Mouse (Mus musculus): ENCODE results near the gene Slc25a10. TPM values are rescaled to one million over a fixed set of nuclear protein-coding genes. Genes with fewer than 3 reads are reported as not detected.

The Slc25a10 gene
- polyA plus RNA-seq (2015; fragmentation: Nextera tagmentation; extraction: Ambion mirVana): 96.7 and 99.7 TPM in 2 replicates

DNA sequence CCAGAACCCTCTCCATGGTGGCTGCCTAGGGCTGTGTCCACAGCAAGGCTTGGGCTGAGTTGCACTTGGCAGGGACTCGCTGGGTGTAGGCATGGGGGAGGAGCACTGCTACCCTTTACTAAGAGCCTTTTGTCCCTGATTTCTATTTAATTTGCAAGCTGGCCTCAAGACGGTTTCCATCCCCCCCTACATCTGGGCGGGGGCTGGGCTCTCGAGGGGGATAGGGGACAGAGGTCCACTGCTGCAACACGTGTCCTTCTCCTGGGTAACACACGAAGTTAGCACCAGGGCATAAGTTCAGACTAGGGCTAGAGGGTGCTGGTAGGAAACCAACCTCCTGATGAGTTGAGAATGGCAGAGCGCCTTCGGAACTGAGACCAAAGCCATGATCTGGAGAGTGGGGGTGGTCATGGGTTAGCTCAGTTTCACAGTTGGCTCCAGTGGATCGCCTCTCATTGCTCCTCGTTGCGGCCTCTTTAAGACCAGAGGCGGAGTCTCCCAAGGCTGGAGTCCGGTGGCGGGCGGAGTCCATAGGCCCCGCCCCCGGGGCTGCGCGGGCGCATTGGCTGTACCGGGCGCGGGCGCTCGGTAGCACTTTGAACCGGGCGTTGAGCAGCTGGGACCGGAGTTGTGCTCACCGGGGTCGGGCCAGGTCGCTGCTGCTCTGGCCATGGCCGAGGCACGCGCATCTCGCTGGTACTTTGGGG lies at the start of gene Slc25a10:
Gene Slc25a10 (plus strand): TSS at position 524 of the 707 bp plus-strand sequence.
- H3K36me3 ChIP-seq (replicated peaks; ENCODE audit: insufficient read depth, low read length): peaks cover 30% of the 10 kb centered on the region
- under 1% methylated on average over 34 of the region's 35 CpGs for WGBS (ENCODE audit: insufficient replicate concordance)
- H3K9me3 ChIP-seq (ENCODE audit: low read length): no peaks in the 10 kb centered on the region
- H3K27ac ChIP-seq (ENCODE audit: low read depth): peak within 1 kb of the TSS; percentile 88
- peak within 1 kb of the TSS; percentile 71 for H3K4me3 ChIP-seq (ENCODE audit: low read depth, low read length)
- ATAC-seq (peak; percentile 79), DNase-seq (peak; percentile 92)
- H3K27me3 ChIP-seq (ENCODE audit: insufficient read depth, low read length): no peaks in the 10 kb centered on the region
- H3K9ac ChIP-seq (replicated peaks): peak within 1 kb of the TSS; percentile 83
- H3K4me2 ChIP-seq (ENCODE audit: low read depth, low read length): peak within 1 kb of the TSS; percentile 91
- TF ChIP-seq CTCF (IDR thresholded peaks at IDR 0.05; ENCODE audit: low read depth): no peak
- no peak for TF ChIP-seq EP300 (IDR thresholded peaks at IDR 0.05; ENCODE audit: low read depth)
- H3K4me1 ChIP-seq (ENCODE audit: insufficient read depth): peaks cover 33% of the 10 kb centered on the region

DNA sequence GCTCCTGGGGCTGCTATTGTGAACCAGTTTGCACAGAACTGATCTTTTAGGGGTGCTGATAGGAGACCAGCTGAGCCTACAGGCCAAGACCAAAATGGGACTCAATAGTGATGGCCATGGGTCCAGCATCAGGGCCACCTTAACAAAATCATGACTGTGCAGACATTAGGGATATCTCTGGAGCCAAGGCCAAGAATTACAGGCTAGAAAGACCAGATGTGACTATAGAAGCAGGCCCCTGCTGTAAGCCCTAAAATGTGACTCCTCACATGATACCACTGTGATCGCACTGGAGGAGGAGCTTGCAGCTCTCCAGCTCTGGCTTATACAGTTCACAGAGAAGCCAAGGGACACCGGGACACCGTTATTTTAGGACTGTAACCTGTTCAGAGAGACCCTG lies 49.3 kb upstream of the Slc25a10 start, which contains the start of gene Tspan10:
Gene Tspan10 (plus strand): TSS at position 301 of the 400 bp plus-strand sequence.
- DNase-seq (no peak), ATAC-seq (no peak)
- WGBS (ENCODE audit: insufficient replicate concordance): 90% methylated on average over 3 of the region's 3 CpGs
- Histone ChIP-seq H3K4me1 (ENCODE audit: insufficient read depth) (no peaks in the 10 kb centered on the region), H3K9me3 (ENCODE audit: low read length) (no peaks in the 10 kb centered on the region), H3K4me2 (ENCODE audit: low read depth, low read length) (no peak within 1 kb of the TSS), H3K4me3 (ENCODE audit: low read depth, low read length) (no peak within 1 kb of the TSS), H3K27ac (ENCODE audit: low read depth) (no peak within 1 kb of the TSS), H3K27me3 (ENCODE audit: insufficient read depth, low read length) (no peaks in the 10 kb centered on the region), H3K9ac (replicated peaks) (no peak within 1 kb of the TSS), H3K36me3 (replicated peaks; ENCODE audit: insufficient read depth, low read length) (no peaks in the 10 kb centered on the region)
- TF ChIP-seq CTCF (IDR thresholded peaks at IDR 0.05; ENCODE audit: low read depth): no peak
- no peak for TF ChIP-seq EP300 (IDR thresholded peaks at IDR 0.05; ENCODE audit: low read depth)

GRCm38 (mm10) chr11:120442765-120443280 lies 48.8 kb upstream of the Slc25a10 start:
- 82% methylated on average over 3 of the region's 3 CpGs for WGBS (ENCODE audit: insufficient replicate concordance)
- ATAC-seq: no peak
- Histone ChIP-seq H3K27ac (ENCODE audit: low read depth) (no peak overlapping the region), H3K4me3 (ENCODE audit: low read depth, low read length) (no peak overlapping the region), H3K4me1 (ENCODE audit: insufficient read depth) (no peaks in the 10 kb centered on the region), H3K9me3 (ENCODE audit: low read length) (no peaks in the 10 kb centered on the region), H3K9ac (replicated peaks) (no peak overlapping the region), H3K36me3 (replicated peaks; ENCODE audit: insufficient read depth, low read length) (no peaks in the 10 kb centered on the region), H3K4me2 (ENCODE audit: low read depth, low read length) (no peak overlapping the region), H3K27me3 (ENCODE audit: insufficient read depth, low read length) (no peaks in the 10 kb centered on the region)
- TF ChIP-seq EP300 (IDR thresholded peaks at IDR 0.05; ENCODE audit: low read depth) (no peak), CTCF (IDR thresholded peaks at IDR 0.05; ENCODE audit: low read depth) (peak; percentile 18; the same call in 1 of the 2 replicates)
- no peak for DNase-seq

GRCm38 (mm10) chr11:120444106-120444505 lies 47.5 kb upstream of the Slc25a10 start:
- Histone ChIP-seq H3K27ac (ENCODE audit: low read depth) (no peak overlapping the region), H3K4me3 (ENCODE audit: low read depth, low read length) (no peak overlapping the region), H3K4me2 (ENCODE audit: low read depth, low read length) (no peak overlapping the region), H3K9me3 (ENCODE audit: low read length) (no peaks in the 10 kb centered on the region), H3K36me3 (replicated peaks; ENCODE audit: insufficient read depth, low read length) (no peaks in the 10 kb centered on the region), H3K27me3 (ENCODE audit: insufficient read depth, low read length) (no peaks in the 10 kb centered on the region), H3K9ac (replicated peaks) (no peak overlapping the region), H3K4me1 (ENCODE audit: insufficient read depth) (no peaks in the 10 kb centered on the region)
- no peak for ATAC-seq
- TF ChIP-seq EP300 (IDR thresholded peaks at IDR 0.05; ENCODE audit: low read depth) (no peak), CTCF (IDR thresholded peaks at IDR 0.05; ENCODE audit: low read depth) (no peak)
- 56% methylated on average over 6 of the region's 6 CpGs for WGBS (ENCODE audit: insufficient replicate concordance)
- DNase-seq: no peak

GRCm38 (mm10) chr11:120445475-120445874 lies 46.2 kb upstream of the Slc25a10 start:
- Histone ChIP-seq H3K4me2 (ENCODE audit: low read depth, low read length) (no peak overlapping the region), H3K4me1 (ENCODE audit: insufficient read depth) (no peaks in the 10 kb centered on the region), H3K9ac (replicated peaks) (no peak overlapping the region), H3K9me3 (ENCODE audit: low read length) (no peaks in the 10 kb centered on the region), H3K27me3 (ENCODE audit: insufficient read depth, low read length) (no peaks in the 10 kb centered on the region), H3K4me3 (ENCODE audit: low read depth, low read length) (no peak overlapping the region), H3K27ac (ENCODE audit: low read depth) (no peak overlapping the region), H3K36me3 (replicated peaks; ENCODE audit: insufficient read depth, low read length) (no peaks in the 10 kb centered on the region)
- DNase-seq (no peak), ATAC-seq (no peak)
- WGBS (ENCODE audit: insufficient replicate concordance): 51% methylated on average over 3 of the region's 3 CpGs
- TF ChIP-seq CTCF (IDR thresholded peaks at IDR 0.05; ENCODE audit: low read depth): no peak
- no peak for TF ChIP-seq EP300 (IDR thresholded peaks at IDR 0.05; ENCODE audit: low read depth)

GRCm38 (mm10) chr11:120447179-120447578 lies 44.5 kb upstream of the Slc25a10 start:
- no peak for TF ChIP-seq CTCF (IDR thresholded peaks at IDR 0.05; ENCODE audit: low read depth)
- TF ChIP-seq EP300 (IDR thresholded peaks at IDR 0.05; ENCODE audit: low read depth): no peak
- 79% methylated on average over 7 of the region's 7 CpGs for WGBS (ENCODE audit: insufficient replicate concordance)
- no peak for ATAC-seq

More at GRCm38 (mm10) chr11:120447179-120447578, 44.5 kb upstream of the Slc25a10 start:
- Histone ChIP-seq H3K4me2 (ENCODE audit: low read depth, low read length) (no peak overlapping the region), H3K36me3 (replicated peaks; ENCODE audit: insufficient read depth, low read length) (no peaks in the 10 kb centered on the region), H3K4me1 (ENCODE audit: insufficient read depth) (no peaks in the 10 kb centered on the region), H3K27me3 (ENCODE audit: insufficient read depth, low read length) (no peaks in the 10 kb centered on the region), H3K27ac (ENCODE audit: low read depth) (no peak overlapping the region), H3K9ac (replicated peaks) (no peak overlapping the region), H3K4me3 (ENCODE audit: low read depth, low read length) (no peak overlapping the region), H3K9me3 (ENCODE audit: low read length) (no peaks in the 10 kb centered on the region)
- no peak for DNase-seq
